Mouse (Mus musculus) lung, adult 2 months (tissue): ENCODE results near the gene Cdkl3.

ENCODE experiments used
- CTCF ChIP-seq: fragments of 200-500 bp; IDR thresholded peaks from 2 replicates; pipeline ENCODE4 v1.5.1; 2011; ENCODE audit warnings: mild to moderate bottlenecking, low read length, control low read depth; ENCODE audit not compliant: insufficient read depth
- POLR2A ChIP-seq: fragments of 200-500 bp; IDR thresholded peaks from 2 replicates; pipeline ENCODE4 v1.6.1; 2011; ENCODE audit warnings: low read depth, mild to moderate bottlenecking, control low read depth, low read length, borderline replicate concordance; ENCODE audit errors: extremely low read depth

DNA sequence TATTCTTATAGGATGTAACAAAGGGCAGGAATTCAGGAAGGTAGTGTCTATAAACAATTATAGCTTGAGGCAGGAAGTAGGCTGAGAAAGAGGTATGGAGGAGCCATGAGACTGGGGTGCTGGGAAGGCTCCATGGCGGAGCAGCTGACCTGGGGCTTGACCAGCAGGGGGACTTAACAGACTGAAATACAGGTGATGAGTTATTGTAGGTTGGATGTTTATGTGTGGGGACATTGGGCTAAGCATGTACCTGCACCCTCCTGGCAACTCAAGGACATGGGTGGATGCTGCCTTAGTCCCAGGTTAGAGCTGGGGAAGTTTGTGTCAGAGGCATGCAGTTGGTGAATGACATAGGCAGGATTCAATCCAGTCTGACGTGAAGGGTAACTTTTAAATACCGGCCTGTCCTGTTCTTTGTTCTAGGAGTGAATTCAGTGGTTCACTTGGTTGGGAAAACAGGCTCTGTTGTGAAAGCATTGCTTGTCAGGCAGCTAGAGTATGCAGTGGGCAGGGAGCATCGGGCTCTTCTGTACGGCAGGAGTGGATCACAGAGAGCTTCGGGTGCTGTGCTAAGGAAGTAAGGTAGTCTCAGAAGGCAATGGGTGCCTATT, 72.8 kb downstream of the Cdkl3 start:
- no peak for TF ChIP-seq CTCF
- TF ChIP-seq POLR2A: no peak
